Mouse (Mus musculus) embryo, embryonic 11.5 days (tissue): ENCODE data around the gene Zeb2.
"Not testable (repeated sequence)": the region's sequence is repeated elsewhere in the genome, so short reads cannot be mapped to it uniquely, and the experiment has no call there.

Experiments used
- DNase-seq: peaks from one replicate; pipeline ENCODE4 v3.0.0-alpha.2; 2012; ENCODE audit warnings: low read depth, low spot score

Zeb2 gene

DNA sequence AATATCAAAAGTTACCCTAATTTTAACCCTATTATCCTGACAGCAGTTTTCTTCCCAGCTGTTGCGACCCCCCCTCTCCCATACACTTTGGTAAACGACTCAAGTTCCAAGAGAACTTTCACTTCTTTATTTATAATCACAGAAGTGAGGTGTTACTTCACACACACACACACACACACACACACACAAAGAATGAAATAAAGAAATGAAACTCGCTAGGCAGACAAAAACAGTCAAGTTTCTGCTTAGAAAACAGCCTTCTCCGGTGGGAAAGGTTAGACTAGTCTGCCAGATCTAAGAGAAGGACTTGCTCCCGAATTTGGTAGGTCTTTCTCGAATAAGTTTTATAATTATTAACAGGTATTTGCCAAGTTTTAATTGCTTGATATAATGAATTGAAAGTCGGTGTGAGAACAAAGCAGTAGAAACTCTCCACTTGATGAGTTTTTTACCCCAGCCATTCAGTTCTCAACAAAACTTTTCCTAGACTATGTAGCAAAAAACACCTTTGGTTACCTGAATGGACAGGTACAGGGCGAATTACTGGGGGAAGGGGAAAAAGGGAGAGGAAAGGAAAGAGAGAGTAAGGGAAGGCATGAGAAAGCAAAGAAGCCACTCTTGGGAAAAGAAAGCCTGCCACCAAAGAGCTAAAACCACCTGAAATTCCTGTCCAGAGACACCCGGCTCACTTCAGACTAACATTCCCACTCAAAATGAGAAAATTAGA, 5.0 kb downstream of the Zeb2 start:
- no peak for DNase-seq

DNA sequence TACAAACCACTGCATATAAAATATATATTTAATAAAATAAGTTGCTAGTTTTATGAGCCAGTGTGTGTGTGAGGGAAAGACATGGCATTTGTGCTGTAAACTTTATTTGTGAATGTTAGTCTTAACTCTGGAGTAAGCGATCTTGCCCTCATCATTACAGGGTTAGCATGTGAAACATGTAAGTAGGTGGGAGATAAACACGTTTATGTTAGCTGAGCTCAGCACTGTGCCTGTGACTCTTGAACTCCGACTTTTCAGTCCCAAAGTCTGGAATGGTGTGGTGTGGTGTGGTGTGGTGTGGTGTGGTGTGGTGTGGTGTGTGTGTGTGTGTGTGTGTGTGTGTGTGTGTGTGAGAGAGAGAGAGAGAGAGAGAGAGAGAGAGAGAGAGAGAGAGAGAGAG, 5.6 kb downstream of the Zeb2 start:
- DNase-seq = not testable (repeated sequence)

DNA sequence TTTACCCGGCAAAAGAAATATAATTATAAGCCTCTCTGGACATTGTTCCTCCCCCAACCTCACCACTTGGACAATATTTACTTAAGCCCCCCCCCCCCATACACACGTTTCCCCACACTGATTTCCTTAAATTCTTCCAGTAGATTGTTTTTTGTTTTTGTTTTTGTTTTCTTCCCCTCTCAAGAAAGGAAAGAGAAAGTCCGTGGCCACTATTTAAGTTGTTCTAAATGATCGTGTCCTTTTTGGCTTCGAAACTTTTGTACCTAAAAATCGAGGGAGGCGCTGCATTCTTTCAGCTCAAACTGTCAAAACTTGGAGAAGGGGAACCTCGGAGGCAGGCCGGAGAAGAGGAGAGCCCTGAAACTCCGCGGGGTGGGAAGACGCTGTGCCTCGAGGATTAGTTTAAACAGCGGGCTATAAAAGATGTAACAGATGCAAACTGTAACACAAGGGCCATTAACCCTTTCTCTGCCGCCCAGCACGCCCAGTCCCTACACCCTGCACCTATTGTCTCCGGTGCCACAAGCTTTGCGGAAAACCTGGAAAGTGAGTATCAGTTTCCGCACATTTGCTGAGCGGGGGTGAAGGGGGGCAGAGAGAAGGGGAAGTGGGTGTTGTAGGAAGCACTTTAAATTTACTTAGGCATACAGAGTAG, 6.3 kb downstream of the Zeb2 start:
- DNase-seq = no peak

DNA sequence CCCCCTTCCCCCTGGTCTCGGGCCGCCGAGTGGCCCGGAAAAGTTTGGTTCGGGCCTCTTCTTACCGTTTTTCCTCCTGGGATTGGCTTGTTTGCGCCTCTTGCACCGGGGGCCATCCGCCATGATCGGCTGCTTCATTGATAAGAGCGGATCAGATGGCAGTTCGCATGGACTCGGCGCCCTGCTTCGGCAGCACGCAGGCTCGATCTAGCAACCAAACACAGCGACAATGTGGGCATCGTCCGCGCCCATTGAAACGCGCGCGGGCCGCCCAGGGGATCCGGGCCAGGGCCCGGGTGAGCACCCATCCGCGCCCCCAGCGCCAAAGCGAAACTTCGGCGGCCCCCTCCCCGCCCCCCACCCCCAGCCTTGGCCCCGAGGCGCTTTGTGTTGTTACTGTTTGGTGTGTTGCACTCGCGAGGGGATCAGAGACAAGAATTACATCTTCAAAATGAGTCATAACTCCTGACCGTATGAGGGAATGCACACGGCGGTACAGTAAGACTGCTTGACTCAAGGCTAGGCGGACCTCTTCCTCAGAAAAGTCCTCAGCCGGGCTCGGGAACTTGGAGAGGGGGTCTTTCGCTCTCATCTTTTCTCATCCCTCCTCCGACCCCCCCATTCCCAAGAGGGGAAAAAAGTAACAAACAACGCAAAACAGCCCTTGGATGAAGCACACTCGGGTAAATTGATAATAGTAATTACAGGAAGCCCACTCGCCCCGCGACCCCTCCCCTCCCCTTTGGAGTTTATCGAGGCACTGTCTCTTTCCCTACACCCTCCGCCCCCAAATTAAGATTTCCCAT, 7.0 kb downstream of the Zeb2 start:
- DNase-seq = no peak

DNA sequence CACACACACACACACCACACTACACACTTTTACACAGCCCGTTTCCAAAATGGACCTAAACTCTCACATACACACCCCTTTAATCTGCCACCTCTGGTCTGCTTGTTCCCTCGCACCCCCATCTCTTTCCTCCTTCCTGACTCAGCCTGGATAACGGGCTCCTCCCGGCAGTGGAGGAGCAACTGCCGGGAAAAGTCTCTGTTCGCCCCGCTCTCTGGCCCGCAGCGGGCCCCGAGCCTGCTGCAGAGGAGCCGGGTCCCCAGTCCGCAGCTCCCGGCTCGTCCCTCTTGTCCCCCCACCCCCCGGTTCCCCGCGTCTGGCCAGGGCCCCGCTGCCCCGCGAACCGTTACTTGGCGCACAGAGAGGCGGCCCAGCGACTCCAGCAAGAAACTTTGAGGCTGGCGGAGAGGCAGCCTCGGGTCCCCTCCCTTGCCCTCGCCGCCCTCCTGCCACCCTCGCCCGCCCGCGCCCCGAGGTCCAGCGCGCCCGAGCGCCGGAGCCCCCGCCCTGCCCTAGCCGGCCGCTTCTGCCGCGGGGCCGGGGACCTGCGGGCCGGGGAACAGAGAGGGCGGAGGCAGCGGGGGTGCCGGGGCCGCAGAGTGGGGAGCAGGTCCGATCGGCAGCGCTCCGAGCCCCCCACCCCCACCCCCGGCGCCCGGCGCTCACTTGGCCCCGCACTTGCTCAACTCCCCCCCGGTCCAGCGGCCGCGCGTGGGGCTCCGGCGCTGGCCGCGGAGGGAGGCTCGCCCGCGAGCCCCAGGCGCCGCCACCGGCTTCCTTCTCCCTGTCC, 7.8 kb downstream of the Zeb2 start:
- no peak for DNase-seq

DNA sequence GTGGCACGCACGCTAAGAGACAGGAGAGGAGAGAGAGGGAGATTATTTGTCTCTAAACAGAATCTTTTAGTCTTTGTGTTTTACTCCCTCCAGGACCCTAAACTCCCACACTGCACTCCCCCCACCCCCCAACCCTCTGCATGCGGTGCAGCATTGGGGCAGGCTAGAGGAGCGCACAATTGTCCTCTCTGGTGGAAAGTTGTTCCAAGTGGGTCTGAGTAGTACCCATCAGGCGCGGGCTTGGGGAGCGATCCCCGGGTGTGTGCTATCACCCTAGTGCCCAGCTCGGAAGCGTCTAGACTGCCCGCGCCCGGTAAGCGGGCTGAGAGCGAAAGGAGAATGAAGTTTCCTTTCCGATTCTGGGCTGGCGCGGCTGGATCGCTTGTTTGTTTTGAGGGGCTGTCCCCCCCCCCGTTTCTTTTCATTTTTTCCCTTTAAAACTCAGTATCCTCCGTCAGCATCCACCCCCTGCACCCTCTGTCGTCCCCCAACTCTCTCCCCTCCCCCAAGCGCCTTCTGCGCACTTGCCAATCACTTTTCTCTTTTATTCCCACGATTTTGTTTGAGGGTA, 8.6 kb downstream of the Zeb2 start:
- no peak for DNase-seq

DNA sequence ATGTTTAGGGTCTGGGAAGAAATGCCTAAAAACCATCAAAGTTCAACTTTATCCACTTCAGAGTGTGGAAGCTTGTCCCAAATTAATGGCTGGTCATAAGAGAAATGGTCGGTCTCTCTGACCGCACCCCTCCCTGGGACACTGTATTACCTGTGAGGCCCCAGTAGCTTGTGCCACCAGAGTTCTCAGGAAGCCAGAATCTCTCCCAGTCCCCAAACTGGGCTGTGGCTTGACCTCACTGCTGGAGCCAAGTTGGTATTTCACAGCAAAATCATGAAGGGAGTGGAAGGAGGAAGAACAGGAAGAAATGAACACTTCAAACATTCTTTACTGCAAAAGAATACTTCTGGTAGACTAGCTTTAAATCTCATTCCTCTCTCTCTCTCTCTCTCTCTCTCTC, 9.6 kb downstream of the Zeb2 start:
- no peak for DNase-seq

DNA sequence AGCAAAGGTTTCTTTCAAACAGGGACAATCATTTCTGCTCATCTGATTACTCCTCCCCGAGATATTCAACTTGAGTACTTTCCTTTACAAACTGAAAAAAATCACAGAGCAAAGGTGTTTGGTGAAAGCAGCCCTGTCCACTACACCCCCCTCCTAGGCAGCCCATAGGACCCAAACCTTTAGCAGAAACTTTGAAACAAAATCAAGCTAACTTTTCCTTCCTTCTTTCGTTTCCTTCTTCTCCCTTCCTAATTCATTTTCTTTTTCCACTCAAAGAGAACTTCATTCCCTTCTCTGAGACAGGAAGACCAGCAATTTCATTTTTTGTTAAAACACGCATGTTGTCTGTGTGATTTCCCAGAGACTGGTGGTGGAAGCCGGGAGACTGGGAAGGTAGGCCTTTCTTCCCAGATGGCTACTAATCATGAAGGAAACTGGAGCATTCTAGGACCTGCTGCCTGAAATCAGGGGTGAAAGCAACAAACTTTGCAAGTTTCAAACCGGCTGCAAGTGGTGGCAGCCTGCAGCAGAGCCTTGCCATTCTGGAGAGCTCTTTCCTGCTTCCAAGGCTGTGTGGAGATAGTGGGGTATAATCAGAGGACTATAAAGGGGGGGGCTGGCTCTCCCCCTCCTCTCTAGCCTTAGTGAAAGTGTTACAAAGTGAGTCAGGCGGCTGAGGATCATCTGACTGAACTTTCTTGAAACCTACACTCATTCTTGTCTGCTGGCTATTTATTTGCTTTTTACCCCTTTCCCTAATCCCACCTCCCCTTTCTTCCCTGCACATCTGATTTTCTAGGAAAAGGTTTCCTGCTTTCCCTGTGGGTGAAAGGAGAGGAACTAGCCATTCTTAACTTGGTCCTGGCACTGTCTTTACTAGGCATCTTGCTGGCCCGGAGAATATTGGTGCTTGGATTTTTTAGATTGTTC, 11.0 kb downstream of the Zeb2 start:
- DNase-seq = no peak

DNA sequence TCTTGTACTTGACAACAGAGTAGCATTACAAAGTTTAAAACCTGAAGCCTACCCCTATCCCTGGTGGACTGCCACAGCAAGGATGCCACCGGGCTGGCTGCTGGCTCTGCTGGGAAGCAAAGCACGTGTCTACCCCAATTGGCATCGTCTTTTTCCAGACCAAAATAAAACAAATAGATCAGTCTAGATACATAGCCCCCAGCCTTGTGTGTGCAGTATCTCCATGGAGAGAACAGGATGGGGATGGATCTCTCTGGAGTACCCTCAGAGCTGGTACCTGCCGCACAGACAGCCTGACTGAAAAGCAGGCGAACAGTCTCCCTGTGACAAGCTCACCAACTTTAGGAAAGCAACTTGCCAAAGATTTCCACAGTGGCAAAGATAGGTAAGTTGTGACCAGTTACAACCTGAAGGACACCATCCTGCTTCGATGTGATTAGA, 11.9 kb downstream of the Zeb2 start:
- no peak for DNase-seq

DNA sequence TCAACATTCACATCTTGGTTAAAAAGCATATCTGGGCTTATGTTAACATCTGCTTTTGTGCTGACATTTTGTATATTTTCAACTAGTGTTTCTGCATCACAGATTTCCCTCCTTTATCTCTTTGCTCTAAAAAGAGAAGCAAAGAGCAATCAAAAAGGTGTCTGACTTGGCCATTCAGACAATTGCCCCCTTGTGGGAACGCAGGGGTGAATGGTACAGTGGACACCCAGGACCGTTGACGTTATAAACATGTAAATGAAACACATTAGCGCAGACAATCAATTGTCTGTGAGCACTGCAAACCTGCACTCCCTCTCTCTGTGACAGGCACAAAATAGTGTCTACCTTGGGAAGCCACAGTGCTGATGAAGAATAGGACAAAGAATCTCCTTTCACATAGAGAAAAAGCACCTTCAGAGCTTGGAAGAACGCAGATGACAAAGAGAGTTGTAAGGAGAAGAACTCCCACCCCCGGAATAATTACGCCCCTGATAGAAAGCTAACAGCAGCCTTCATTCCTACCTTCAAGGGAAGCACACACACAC, 12.6 kb downstream of the Zeb2 start:
- DNase-seq = no peak

DNA sequence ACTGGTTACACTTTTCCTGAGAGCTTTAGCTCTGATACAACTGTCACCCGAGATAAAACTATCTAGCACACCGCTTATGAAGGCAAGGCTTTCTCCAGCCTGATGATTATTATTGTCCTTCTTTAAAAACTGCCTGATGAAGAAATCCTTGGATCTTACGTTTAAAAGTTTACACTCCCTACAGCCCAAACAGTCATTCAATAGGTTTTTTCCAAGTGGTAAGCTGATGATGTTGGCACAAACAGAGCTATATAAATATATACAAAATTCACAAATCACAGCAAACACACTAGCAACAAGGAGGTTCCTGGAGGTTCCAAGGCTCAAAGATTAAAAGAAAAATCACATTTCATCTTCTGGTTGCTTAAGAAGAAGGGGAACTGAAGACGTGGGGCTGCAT, 13.1 kb downstream of the Zeb2 start:
- no peak for DNase-seq

DNA sequence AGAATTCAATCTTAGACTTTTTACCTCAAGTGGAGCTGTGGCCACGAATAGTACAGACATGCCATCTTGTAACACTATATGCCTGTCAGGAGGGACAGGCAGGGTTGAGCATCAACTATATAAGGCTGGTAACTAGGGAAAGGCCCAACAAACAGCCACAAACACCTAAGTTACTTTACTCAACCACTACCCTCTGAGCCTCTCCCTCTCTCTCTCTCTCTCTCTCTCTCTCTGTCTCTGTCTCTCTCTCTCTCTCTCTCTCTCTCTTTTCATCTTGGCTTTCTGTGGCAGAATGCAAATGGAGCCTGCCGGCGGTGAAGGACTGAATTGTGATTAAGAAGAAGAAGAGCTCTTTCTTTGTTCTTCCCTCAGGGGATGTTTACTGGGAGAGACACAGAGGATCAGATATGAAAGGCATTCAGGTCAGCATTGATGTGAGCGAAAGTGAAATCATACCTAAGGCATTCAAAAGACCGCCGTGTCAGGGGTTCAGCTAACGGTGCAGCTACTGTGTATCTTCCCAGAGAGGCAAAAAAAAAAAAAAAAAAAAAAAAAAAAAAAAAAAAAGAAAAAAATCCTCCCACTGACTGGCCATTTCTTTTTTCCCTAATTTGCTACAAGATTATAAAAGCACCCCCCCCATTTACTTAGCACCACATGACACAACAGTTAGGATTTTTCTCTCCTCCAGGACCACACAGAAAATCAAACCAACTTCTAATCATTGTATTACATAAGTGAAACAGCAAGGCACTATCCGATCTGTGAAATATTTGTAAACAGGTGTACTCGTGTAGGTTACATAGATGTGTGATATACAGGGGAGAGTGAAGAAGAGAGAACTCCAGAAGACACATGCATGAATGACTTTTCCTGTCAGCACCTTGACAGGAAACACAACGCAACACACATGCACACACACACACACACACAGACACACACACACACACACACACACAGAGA, 13.9 kb downstream of the Zeb2 start:
- DNase-seq = no peak

DNA sequence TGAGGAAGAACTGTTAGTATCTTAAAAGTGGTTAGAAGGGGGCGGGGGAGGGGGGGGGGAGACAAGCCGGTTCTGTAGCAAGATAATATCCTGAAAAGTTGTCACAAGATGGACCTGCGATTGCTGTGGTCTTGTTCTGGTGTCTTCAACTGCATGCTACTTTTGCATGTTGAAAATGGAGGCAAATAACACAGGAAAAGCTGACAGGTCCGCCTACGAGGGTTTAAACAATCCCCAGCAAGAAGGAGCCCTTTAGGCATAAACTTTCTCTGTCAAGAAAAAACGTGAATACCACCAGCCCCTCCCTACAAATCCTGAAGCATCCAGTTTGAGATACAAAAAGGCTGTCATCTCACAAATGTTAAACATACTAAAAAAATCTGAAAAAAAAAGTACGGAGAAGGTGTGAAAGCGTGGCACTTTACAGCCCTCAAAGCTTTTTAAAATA, 15.0 kb downstream of the Zeb2 start:
- no peak for DNase-seq

DNA sequence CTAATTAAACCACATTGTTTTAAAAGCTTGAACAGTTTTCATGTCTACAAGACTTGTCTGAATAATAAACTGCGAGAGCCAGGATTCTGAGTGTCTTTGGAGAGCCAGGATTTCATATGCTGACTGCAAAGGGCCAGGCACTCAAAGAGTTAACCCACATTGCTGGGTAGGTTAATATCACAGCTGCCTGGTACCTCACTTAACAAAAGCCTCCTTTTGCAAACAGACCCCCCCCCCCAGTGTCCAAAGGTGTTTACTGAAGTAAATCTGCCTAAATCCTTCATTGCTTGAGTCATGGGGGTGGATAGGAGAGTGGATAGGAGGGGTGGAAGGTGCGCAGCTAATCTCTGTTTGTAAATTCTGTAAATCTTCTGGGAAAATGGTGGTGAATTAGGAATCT, 15.6 kb downstream of the Zeb2 start:
- DNase-seq = no peak

DNA sequence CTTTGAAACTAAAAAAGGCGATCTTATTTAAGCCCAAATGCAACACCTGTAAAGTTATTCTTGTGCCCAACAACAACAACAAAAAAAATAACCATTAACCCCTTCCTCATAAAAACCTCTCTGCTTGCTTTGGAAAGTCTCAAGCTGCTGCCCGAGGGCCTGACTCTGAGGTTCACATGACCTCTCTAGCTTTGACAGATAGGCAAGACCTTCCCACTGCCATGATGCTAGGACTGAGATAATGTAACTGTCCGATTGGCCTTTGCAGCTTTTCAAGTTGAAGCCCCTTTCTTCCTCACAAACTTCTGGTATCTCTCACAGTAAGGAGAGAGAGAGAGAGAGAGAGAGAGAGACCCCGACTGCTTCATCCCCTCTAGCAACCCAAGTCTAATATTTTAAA, 16.2 kb downstream of the Zeb2 start:
- DNase-seq = no peak

DNA sequence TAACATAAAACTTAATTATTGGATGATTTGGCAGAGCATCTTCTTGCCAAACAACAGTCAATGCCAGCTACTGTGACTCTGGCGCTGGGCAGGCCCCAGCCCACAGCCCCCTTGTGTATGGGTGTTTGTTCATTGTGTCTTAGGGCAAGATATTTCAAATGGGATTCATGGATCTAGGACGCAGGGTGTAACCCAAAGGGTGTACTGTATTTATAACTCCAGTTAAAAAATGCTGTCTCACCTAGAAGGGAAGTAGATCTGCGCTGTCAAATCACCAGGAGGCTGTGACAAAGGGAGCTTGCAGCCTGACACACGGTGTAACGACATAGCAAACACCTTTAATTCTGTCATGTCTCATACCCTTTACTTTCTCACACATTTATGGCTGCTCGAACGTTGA, 16.6 kb downstream of the Zeb2 start:
- no peak for DNase-seq

DNA sequence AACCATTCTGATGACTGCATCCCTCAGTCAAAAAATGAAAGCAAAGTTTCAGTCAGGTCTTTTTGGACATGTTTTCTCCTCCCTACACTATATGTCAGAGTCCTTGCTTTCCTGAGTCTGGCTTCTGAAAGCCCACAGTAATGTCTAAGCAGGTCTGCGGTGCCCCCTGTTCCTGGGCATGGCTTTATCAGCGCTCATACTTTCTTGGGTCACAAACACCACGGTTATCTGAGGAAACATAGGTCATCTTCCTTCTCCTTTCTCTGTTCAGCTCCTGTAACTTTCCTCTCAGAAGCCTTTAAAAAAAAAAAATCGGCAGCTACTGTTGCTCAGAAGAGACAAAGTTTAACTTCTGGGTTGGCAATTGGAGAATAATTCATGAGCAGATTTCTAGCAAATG, 17.2 kb downstream of the Zeb2 start:
- no peak for DNase-seq

DNA sequence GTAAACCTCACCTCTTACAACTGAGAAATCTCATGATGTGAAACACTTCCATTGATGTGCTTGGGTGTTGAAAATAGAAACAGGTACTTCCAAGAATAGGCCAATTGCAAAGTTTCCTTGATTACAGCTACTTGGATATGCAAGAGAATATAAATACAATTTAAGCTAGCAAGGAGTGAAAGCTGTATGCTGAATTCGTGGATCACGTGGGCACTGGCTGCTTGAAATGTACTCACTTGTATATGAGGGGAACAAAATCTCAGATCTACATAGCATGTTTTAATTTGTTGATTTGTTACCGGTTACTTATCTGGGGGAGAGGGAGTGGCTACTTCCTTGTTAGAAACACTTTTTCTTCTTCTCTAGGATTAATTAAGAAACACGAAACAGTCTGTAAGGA, 18.1 kb downstream of the Zeb2 start:
- DNase-seq = no peak

DNA sequence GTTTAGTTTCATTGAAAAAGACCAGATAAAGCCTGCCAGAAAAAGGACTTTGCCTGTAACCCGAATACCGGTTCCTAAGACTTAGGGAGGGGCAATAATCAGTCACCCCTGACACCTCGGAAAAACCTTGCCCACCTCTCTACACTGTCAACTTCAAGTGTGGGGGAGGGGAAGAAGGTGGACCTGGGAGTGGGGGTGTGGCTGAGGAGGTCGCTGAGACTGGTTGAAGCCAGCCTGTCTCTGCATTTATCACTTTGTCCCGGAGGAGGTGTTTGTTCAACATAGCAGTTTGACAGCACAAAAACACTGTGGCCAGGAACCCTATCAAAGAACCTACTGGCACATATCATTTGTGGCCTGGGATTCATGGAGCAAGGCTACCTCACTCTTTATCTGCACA, 19.2 kb downstream of the Zeb2 start:
- no peak for DNase-seq
